Mouse (Mus musculus) brain, embryonic 14.5 days (tissue): ENCODE results near the gene Gas2l2. TPM values are rescaled to one million over a fixed set of nuclear protein-coding genes. Genes with fewer than 3 reads are reported as not detected.

Experiments
- DNase-seq: peaks from one replicate; pipeline ENCODE4 v3.0.0-alpha.2; 2011; ENCODE audit warnings: low read depth
- CTCF ChIP-seq: fragments of 200-500 bp; IDR thresholded peaks from 2 replicates; pipeline ENCODE4 v1.5.1; 2012; ENCODE audit warnings: inconsistent platforms, mild to moderate bottlenecking, moderate library complexity, borderline replicate concordance; ENCODE audit not compliant: insufficient read depth, insufficient read length; ENCODE audit errors: extremely low read depth
- POLR2A ChIP-seq: fragments of 200-500 bp; IDR thresholded peaks from 2 replicates; pipeline ENCODE4 v1.6.1; 2012; ENCODE audit warnings: mild to moderate bottlenecking, inconsistent platforms, borderline replicate concordance; ENCODE audit not compliant: poor library complexity, insufficient read depth, insufficient read length, severe bottlenecking; ENCODE audit errors: extremely low read depth
- polyA plus RNA-seq: library from polyadenylated mRNA; depleted of rRNA; stranded (reverse); fragments of >200 nt; gene quantifications from 2 replicates; pipeline ENCODE4 v1.2.3, GENCODE M21; 2012

Gene Gas2l2
- polyA plus RNA-seq, 1 experiment = 0.63 TPM

GRCm38 (mm10) chr11:83439426-83440060 lies 10.3 kb upstream of the Gas2l2 start:
- TF ChIP-seq CTCF (no peak), POLR2A (no peak)

GRCm38 (mm10) chr11:83437377-83437776 lies 8.1 kb upstream of the Gas2l2 start, which contains the start of gene 1700020L24Rik:
Gene 1700020L24Rik (plus strand): TSS chr11:83437677.
- TF ChIP-seq CTCF (no peak), POLR2A (no peak)
- no peak for DNase-seq

More at GRCm38 (mm10) chr11:83439426-83440060, 10.3 kb upstream of the Gas2l2 start:
- DNase-seq = no peak

GRCm38 (mm10) chr11:83432533-83432932 lies 3.3 kb upstream of the Gas2l2 start:
- TF ChIP-seq CTCF (no peak), POLR2A (no peak)
- DNase-seq = no peak

DNA sequence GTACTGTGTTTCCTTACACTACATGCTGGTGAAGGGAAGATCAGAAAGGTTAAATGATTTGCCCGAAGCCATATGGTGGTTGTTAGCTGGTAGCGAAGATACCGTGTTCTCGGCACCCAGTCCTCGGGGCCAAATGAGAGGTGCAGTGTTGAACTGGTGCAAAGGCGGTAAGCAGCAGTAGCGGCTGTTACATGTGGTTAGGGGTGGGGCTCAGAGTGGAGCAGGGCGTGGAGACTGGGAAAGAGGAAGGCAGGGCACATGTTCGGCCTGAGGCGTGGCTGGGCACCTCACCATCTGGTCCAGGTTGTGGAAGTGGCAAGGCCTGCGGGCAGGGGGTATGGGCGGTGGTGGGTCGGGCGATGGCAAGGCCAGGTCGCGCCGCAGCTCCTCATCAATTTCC lies 2.3 kb downstream of the Gas2l2 start:
- DNase-seq = no peak
- TF ChIP-seq CTCF (no peak), POLR2A (no peak)

DNA sequence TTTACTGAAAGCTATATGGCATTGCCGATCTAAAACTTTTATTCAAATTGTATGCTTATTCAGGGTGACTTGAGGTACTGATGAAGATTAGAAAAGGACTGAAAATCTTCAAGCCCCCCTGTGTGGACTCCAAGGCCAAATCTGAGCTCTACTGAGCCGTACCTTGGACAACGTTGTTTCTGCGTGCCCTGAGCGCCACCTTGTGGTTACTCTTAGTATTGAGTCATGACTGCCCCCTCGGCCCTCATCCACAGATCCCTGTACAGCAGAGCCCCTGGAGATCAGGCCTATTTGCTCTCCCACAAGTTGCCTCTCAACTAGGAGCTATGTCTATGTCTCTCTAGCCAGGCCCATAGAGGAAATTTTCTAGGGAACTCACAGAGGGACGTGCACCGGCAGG lies 4.6 kb downstream of the Gas2l2 start:
- TF ChIP-seq POLR2A (no peak), CTCF (peak; percentile 97)
- peak; percentile 80 for DNase-seq

DNA sequence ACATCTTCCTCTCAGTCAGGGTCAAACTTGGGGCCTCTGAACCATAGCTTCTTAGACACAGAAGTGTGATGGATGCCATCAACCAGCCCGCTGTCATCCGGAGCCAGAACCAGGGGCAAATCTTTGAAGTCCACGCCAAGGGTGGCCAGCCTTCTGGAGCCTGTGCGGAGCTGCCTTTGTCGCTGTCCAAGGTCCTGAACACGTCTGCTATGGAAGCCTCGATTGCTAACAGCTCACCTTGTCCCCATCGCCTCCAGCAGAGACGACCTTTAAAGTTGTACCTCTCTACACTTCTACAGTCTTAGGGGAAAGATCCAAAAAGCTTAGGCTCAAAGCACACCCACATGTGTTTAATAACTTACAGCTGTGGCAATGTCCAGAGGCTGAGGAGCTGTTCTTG lies 8.0 kb downstream of the Gas2l2 start:
- TF ChIP-seq POLR2A (no peak), CTCF (no peak)
- DNase-seq = peak; percentile 39

DNA sequence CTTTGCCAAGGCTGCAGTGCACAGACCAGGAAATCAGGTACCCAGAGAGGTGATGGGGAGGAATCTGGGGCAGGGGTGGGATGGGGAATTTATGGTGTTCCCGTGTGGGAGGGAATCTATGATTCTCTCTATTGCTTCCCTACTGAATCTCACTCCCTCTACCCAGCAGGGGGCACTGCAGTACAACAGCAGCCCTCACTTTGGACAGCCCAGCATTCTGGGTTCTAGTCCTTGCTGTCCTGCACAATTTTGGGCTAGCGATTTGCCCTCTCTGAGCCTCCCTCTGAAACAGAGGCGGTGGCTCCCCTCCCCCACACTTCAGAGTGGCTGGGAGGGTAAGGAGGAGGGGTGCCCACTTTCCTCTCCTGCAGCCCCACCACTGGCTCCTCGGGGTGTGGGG lies 8.9 kb downstream of the Gas2l2 start:
- no peak for DNase-seq
- TF ChIP-seq CTCF = peak; percentile 52; the same call in 1 of the 2 replicates
- no peak for TF ChIP-seq POLR2A

GRCm38 (mm10) chr11:83418566-83418965 lies 10.7 kb downstream of the Gas2l2 start:
- TF ChIP-seq CTCF (no peak), POLR2A (no peak)
- peak; percentile 72 for DNase-seq

GRCm38 (mm10) chr11:83417708-83418107 lies 11.5 kb downstream of the Gas2l2 start:
- no peak for DNase-seq
- TF ChIP-seq POLR2A (no peak), CTCF (no peak)

DNA sequence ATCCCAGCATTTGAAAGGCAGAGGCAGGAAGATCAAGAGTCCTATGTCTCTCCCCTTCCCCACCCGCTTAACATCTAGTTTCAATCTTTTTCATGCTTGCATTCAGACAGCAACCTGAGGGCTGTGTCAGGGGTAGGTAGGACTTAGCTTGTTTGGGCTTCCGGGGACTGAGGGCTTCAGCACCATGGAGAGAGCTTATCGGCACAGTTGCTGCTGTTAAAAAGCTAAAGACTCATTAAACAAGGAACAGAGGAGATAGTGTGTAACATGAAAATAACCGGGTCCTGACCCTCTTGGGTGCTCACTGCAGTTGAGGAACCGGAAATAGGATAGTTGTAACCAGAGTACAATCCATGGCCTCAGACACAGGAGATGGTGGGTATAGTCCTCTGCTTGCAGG lies 12.2 kb downstream of the Gas2l2 start:
- TF ChIP-seq POLR2A = no peak
- no peak for TF ChIP-seq CTCF

DNA sequence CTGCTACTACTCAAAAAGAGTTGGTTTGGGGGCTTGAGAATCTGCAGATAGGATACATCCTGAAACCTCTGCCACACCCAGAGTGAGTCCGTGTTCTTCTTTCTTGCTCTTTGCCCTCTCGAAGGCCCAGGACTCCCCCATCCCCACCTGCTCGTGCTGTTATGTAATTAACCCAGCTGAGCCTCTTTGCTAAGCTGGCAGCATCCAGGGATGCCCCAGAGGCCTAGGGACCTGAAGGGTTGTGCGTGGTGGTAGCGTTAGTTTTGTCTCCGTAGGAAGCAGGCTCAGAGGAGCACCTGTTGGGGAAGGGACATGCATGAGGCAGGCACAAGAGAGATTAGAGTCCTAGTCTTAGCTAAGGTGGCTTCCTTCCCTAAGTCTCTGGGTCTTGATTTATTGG lies 18.7 kb downstream of the Gas2l2 start:
- TF ChIP-seq CTCF (no peak), POLR2A (no peak)
- DNase-seq = no peak

More for the DNA sequence above, 12.2 kb downstream of the Gas2l2 start:
- DNase-seq = peak; percentile 69

DNA sequence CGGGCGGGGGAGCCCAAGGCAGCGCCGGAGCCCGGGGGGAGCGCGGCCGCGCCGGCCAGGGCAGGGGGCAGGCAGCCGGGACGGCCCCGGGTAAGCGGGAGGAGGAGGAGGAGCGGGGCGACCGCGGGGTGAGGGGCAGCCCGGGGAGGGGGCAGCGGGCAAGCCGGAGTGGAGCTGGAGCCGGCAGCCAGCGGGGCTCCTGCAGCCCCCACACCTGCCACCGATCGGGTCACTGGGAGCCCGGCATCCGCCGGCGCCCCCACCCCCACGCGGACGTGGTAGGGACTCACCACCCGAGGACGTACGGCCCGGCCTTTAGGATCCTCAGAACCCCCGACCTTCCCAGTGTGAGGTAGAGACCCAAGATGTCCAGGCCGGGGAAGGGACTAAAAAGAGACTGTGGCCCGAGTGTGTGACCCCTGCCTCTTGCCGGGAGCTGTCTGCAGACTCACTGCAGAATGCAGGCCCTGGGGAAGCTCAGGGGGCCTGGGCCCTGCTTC lies 19.4 kb downstream of the Gas2l2 start:
- no peak for TF ChIP-seq POLR2A
- TF ChIP-seq CTCF = no peak

DNA sequence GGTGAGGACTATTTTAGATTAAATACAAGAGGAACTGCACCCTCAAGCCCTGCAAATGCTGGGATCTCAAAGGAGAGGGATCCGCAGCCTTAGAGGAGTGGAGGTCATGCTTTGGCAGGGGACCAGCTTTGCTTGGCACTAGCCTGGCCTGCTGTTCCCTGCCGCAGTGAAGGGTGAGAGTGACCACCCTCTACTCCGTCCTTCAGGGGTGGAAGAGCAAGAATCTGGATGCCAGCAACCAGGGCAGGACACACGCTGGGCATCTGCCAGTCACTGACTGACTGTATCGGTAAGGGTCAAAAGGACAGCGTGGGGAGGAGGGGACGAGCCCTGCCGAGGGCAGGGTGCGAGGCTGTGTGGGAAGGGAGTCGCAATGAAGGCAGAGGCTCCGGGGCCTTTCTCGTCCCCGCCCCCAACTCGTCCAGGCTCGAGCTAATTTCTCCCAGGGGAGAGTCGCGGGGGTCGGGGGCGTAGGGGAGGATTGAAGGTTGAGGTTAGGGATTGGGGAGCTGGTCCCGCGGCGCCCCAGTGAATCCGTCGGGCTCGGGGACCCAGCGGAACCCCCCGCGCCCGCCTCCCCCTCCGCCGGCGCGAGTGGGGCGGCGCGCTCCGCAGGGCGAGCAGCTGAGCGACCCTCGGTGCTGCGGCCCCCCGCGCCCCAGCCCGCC lies 20.0 kb downstream of the Gas2l2 start, which contains the start of gene Rasl10b:
TSS of gene Rasl10b (plus strand) at position 51 of the 668 bp plus-strand sequence.
- peak; percentile 22; the same call in 1 of the 2 replicates for TF ChIP-seq POLR2A
- no peak for TF ChIP-seq CTCF
- DNase-seq = peak; percentile 64

More for the DNA sequence above, 19.4 kb downstream of the Gas2l2 start:
- DNase-seq = peak; percentile 22
